Mouse (Mus musculus): ENCODE results near the gene Vdr.

The Vdr gene

GRCm38 (mm10) chr15:97910530-97910929 is at the start of gene Vdr:
Gene Vdr (minus strand): TSS chr15:97910630.
- in situ Hi-C loops (cut with MboI, MseI), result no loop called here

- in situ Hi-C loops (cut with MboI, MseI), result no loop called here
These were observed 46.0 kb upstream of the Vdr start for GRCm38 (mm10) chr15:97956416-97956815.

GRCm38 (mm10) chr15:97955742-97956141 is 45.3 kb upstream of the Vdr start:
- in situ Hi-C loops (cut with MboI, MseI), result no loop called here

- in situ Hi-C loops (cut with MboI, MseI), result no loop called here
These were observed 44.9 kb upstream of the Vdr start for GRCm38 (mm10) chr15:97955286-97955685.

- in situ Hi-C loops (cut with MboI, MseI), result no loop called here
These were observed 44.2 kb upstream of the Vdr start for GRCm38 (mm10) chr15:97954671-97955070.

GRCm38 (mm10) chr15:97952889-97953189 is 42.4 kb upstream of the Vdr start:
- in situ Hi-C loops (cut with MboI, MseI), result no loop called here

GRCm38 (mm10) chr15:97952137-97952888 is 41.9 kb upstream of the Vdr start:
- in situ Hi-C loops (cut with MboI, MseI), result no loop called here

- in situ Hi-C loops (cut with MboI, MseI), result no loop called here
These were observed 39.8 kb upstream of the Vdr start for GRCm38 (mm10) chr15:97950240-97950639.

- in situ Hi-C loops (cut with MboI, MseI), result loop anchor here (5.0 kb wide), 1 partner anchor 92 kb away; no protein-coding TSS in a partner anchor
These were observed 39.3 kb upstream of the Vdr start for GRCm38 (mm10) chr15:97949706-97950105.

GRCm38 (mm10) chr15:97948720-97949119 is 38.3 kb upstream of the Vdr start:
- in situ Hi-C loops (cut with MboI, MseI), result loop anchor here (5.0 kb wide), 1 partner anchor 91 kb away; no protein-coding TSS in a partner anchor

- in situ Hi-C loops (cut with MboI, MseI), result loop anchor here (5.0 kb wide), 1 partner anchor 88 kb away; no protein-coding TSS in a partner anchor
These were observed 35.4 kb upstream of the Vdr start for GRCm38 (mm10) chr15:97945656-97946315.

GRCm38 (mm10) chr15:97944919-97945574 is 34.6 kb upstream of the Vdr start:
- in situ Hi-C loops (cut with MboI, MseI), result loop anchor here (5.0 kb wide), 1 partner anchor 88 kb away; no protein-coding TSS in a partner anchor

GRCm38 (mm10) chr15:97943356-97943755 is 32.9 kb upstream of the Vdr start:
- in situ Hi-C loops (cut with MboI, MseI), result no loop called here

GRCm38 (mm10) chr15:97942538-97942937 is 32.1 kb upstream of the Vdr start:
- in situ Hi-C loops (cut with MboI, MseI), result no loop called here

GRCm38 (mm10) chr15:97941306-97941705 is 30.9 kb upstream of the Vdr start:
- in situ Hi-C loops (cut with MboI, MseI), result no loop called here

GRCm38 (mm10) chr15:97940088-97940487 is 29.7 kb upstream of the Vdr start:
- in situ Hi-C loops (cut with MboI, MseI), result no loop called here

- in situ Hi-C loops (cut with MboI, MseI), result no loop called here
These were observed 28.1 kb upstream of the Vdr start for GRCm38 (mm10) chr15:97938580-97938979.

GRCm38 (mm10) chr15:97932441-97932840 is 22.0 kb upstream of the Vdr start:
- in situ Hi-C loops (cut with MboI, MseI), result no loop called here

- in situ Hi-C loops (cut with MboI, MseI), result no loop called here
These were observed 18.9 kb upstream of the Vdr start for GRCm38 (mm10) chr15:97929259-97929824.

GRCm38 (mm10) chr15:97927821-97928220 is 17.4 kb upstream of the Vdr start:
- in situ Hi-C loops (cut with MboI, MseI), result no loop called here

- in situ Hi-C loops (cut with MboI, MseI), result no loop called here
These were observed 16.6 kb upstream of the Vdr start for GRCm38 (mm10) chr15:97927018-97927417.

GRCm38 (mm10) chr15:97922421-97922820 is 12.0 kb upstream of the Vdr start:
- in situ Hi-C loops (cut with MboI, MseI), result no loop called here
